Mouse (Mus musculus) megakaryocyte, embryonic 14.5 days (primary cell): Measurements from ENCODE around the gene Klf1. TPM values are rescaled to one million over a fixed set of nuclear protein-coding genes. Genes with fewer than 3 reads are reported as not detected.

ENCODE experiments used
- H3K27me3 ChIP-seq: replicated peaks from 2 replicates; pipeline ENCODE3; 2012; ENCODE audit warnings: inconsistent platforms
- H3K36me3 ChIP-seq: replicated peaks from 2 replicates; pipeline ENCODE3; 2012; ENCODE audit warnings: low read length, inconsistent platforms, mixed read lengths
- H3K4me1 ChIP-seq: 2 replicates; pipeline ENCODE4 v1.6.1; 2012; ENCODE audit warnings: inconsistent platforms
- H3K4me3 ChIP-seq: replicated peaks from 2 replicates; pipeline ENCODE3; 2012; ENCODE audit warnings: moderate library complexity, mild to moderate bottlenecking, inconsistent platforms
- H3K9me3 ChIP-seq: 2 replicates; pipeline ENCODE4 v1.6.1; 2012; ENCODE audit warnings: inconsistent platforms
- FLI1 ChIP-seq: IDR thresholded peaks from 2 replicates; pipeline ENCODE4 v1.6.1; 2012; ENCODE audit warnings: low read length, inconsistent platforms, mixed read lengths
- GATA1 ChIP-seq: IDR thresholded peaks from 3 replicates; pipeline ENCODE4 v1.6.1; 2012; ENCODE audit warnings: mixed read lengths, low read length, inconsistent platforms, borderline replicate concordance
- polyA plus RNA-seq: library from polyadenylated mRNA; stranded (reverse); fragments of >175 nt; gene quantifications from 2 replicates; pipeline ENCODE4 v1.2.3, GENCODE M21; 2012; ENCODE audit warnings: low replicate concordance; ENCODE audit not compliant: insufficient read depth

The Klf1 gene
- polyA plus RNA-seq, 1 experiment = 11.9 TPM

- Histone ChIP-seq H3K27me3 (peaks cover 69% of the 10 kb centered on the region), H3K36me3 (no peaks in the 10 kb centered on the region), H3K9me3 (no peaks in the 10 kb centered on the region), H3K4me3 (peak overlapping the region; percentile 53), H3K4me1 (peaks cover 30% of the 10 kb centered on the region)
- TF ChIP-seq GATA1 (no peak), FLI1 (no peak)
Measured at GRCm38 (mm10) chr8:84944478-84945160, 42.9 kb downstream of the Klf1 start.

GRCm38 (mm10) chr8:84945235-84945632 lies 43.5 kb downstream of the Klf1 start:
- peaks cover 73% of the 10 kb centered on the region for H3K27me3 ChIP-seq
- H3K36me3 ChIP-seq = no peaks in the 10 kb centered on the region
- no peak for TF ChIP-seq FLI1
- TF ChIP-seq GATA1 = no peak
- H3K4me1 ChIP-seq = peaks cover 30% of the 10 kb centered on the region
- H3K9me3 ChIP-seq = no peaks in the 10 kb centered on the region
- peak overlapping the region; percentile 14 for H3K4me3 ChIP-seq

DNA sequence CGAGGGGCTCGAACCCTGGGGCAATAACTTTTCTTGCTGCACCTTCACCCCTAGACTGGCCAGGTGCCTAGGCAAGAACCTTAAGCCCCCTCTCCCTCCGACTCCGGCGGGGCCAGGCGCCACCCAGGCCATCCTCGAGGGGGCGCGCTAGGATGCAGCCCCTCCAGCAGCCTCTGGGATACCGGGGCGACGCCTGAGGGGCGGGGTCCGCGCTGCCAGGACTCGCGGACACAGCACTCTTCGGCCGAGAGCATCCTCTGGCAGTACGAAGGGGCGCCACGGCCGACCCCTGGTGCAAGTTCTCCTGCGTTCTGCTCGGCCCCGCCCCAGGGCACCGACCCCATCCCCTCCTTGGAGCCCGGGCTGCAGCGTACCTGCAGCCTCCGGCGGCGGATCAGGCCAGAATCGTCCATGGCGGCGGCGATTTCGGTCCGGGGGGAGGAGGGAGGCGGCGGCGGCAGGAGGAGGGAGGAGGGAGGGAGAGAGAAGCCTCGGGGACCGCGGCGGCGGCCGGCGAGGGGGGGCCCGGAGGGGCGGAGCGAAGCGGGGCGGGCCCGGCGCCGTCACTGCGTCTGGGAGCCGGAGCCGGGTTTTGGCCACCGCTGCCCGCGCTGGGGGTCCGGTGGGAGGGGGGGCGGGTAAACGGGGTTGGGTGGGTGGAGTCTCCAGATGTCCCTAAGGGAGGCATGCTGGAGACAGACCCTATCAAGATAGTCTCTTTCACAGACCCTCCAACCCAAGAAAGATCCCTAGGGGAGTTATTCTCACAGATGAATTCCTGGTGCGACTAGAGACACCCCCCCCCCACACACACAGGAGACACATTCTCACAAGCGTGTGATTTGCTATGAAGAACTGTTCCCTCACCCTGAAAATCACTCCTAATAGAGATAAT lies 44.2 kb downstream of the Klf1 start:
- peaks cover 73% of the 10 kb centered on the region for H3K27me3 ChIP-seq
- no peaks in the 10 kb centered on the region for H3K36me3 ChIP-seq
- H3K4me3 ChIP-seq = peak overlapping the region; percentile 65
- no peak for TF ChIP-seq FLI1
- TF ChIP-seq GATA1 = no peak
- H3K4me1 ChIP-seq = peaks cover 30% of the 10 kb centered on the region
- no peaks in the 10 kb centered on the region for H3K9me3 ChIP-seq

DNA sequence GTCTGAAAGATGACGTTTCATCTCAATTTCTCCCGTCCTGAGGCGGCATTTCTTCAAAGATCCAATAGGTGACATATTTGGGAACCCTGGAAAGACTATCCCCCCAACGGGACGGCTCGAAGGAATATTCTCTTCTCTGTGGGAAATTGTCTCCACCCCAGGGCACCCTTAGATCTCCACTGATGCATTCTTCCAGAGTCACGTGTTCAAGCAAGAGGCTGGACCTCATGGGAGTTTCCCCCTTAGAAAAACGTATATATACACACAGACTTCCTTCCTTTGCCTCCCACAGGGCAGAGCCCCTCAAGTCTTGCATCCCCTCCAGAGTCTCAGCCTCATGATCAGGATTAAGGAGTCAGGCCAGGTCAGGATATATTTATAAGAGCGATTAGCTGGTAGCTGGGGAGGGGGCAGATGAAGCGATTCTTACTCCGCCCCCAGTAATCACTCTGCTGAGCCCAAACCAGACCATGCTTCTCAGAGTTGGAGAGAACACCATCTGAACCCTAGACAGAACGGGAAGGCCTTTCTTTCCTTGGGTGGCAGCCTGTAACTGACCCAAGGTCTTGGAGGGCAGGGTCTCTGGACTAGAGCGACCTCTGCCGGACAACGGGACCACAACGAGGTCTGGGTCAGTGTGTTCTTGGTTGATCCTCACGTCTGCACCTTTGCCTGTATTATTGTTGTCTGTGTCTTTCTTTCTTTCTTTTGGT lies 45.0 kb downstream of the Klf1 start, which contains the start of gene Rtbdn:
TSS of gene Rtbdn (plus strand) at position 464 of the 713 bp plus-strand sequence.
- Histone ChIP-seq H3K4me1 (peaks cover 30% of the 10 kb centered on the region), H3K36me3 (no peaks in the 10 kb centered on the region), H3K27me3 (peaks cover 75% of the 10 kb centered on the region), H3K9me3 (no peaks in the 10 kb centered on the region), H3K4me3 (peak within 1 kb of the TSS; percentile 65)
- TF ChIP-seq FLI1 (no peak), GATA1 (no peak)

DNA sequence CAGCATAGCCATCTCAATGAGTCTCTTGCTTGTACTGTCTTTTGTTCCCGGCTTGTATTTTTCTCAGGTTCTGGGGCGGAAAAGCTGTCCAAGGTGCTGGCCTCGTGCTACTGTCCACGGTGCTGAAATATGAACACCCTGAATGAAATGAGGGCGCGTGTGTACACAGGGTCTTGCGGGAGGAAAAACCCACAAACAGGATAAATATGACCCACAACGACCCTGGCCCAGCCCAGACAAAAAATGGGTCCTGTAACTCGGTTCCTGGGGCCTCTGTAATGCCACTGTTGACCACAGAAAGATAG lies 45.5 kb downstream of the Klf1 start:
- no peak overlapping the region for H3K4me3 ChIP-seq
- H3K4me1 ChIP-seq = peaks cover 30% of the 10 kb centered on the region
- no peaks in the 10 kb centered on the region for H3K36me3 ChIP-seq
- TF ChIP-seq FLI1 = no peak
- no peaks in the 10 kb centered on the region for H3K9me3 ChIP-seq
- peaks cover 75% of the 10 kb centered on the region for H3K27me3 ChIP-seq

GRCm38 (mm10) chr8:84949753-84950152 lies 48.0 kb downstream of the Klf1 start:
- Histone ChIP-seq H3K4me3 (no peak overlapping the region), H3K27me3 (peaks cover 69% of the 10 kb centered on the region), H3K9me3 (no peaks in the 10 kb centered on the region), H3K4me1 (peaks cover 32% of the 10 kb centered on the region), H3K36me3 (no peaks in the 10 kb centered on the region)
- TF ChIP-seq GATA1 (no peak), FLI1 (no peak)

GRCm38 (mm10) chr8:84952612-84953255 lies 51.0 kb downstream of the Klf1 start:
- H3K36me3 ChIP-seq = peaks cover 20% of the 10 kb centered on the region
- peak overlapping the region; percentile 80 for H3K4me3 ChIP-seq
- H3K27me3 ChIP-seq = peaks cover 42% of the 10 kb centered on the region
- peaks cover 9% of the 10 kb centered on the region for H3K4me1 ChIP-seq
- TF ChIP-seq GATA1 = no peak
- TF ChIP-seq FLI1 = no peak
- no peaks in the 10 kb centered on the region for H3K9me3 ChIP-seq

Other genes starting within 250 kb of the Klf1 start
- 106 and 333 TPM in 2 replicates for gene Ier2, start 239.1 kb upstream of the Klf1 start, polyA plus RNA-seq
- gene Trmt1, start 215.6 kb upstream of the Klf1 start, polyA plus RNA-seq = 107 and 120 TPM in 2 replicates
- 144 and 266 TPM in 2 replicates for gene Nacc1, start 214.1 kb upstream of the Klf1 start, polyA plus RNA-seq
- gene Lyl1, start 200.5 kb upstream of the Klf1 start, polyA plus RNA-seq = 347 and 510 TPM in 2 replicates
- gene G430095P16Rik, start 178.9 kb upstream of the Klf1 start, polyA plus RNA-seq = 2.7 and 19.7 TPM in 2 replicates
- gene Nfix, start 101.6 kb upstream of the Klf1 start, polyA plus RNA-seq = 18.4 and 27.4 TPM in 2 replicates
- gene Dand5, start 79.1 kb upstream of the Klf1 start, polyA plus RNA-seq = 3.1 TPM in 1 of 2 replicates, not detected in the other
- 37.4 and 49.3 TPM in 2 replicates for gene Gadd45gip1, start 70.4 kb upstream of the Klf1 start, polyA plus RNA-seq
- gene Rad23a, start 61.3 kb upstream of the Klf1 start, polyA plus RNA-seq = 338 and 623 TPM in 2 replicates
- 235 and 510 TPM in 2 replicates for gene Calr, start 55.0 kb upstream of the Klf1 start, polyA plus RNA-seq
- 30.7 and 64.8 TPM in 2 replicates for gene Farsa, start 44.9 kb upstream of the Klf1 start, polyA plus RNA-seq
- gene Syce2, start 29.8 kb upstream of the Klf1 start, polyA plus RNA-seq = 24.3 and 63.0 TPM in 2 replicates
- gene Gcdh, start 8.0 kb upstream of the Klf1 start, polyA plus RNA-seq = 13.9 and 24.1 TPM in 2 replicates
- 3.5 and 13.5 TPM in 2 replicates for gene Dnase2a, start 6.6 kb downstream of the Klf1 start, polyA plus RNA-seq
- 0.20 TPM in 1 of 2 replicates, not detected in the other for gene Mast1, start 35.4 kb downstream of the Klf1 start, polyA plus RNA-seq
- not detected in 2 replicates for gene Rtbdn, start 45.1 kb downstream of the Klf1 start, polyA plus RNA-seq
- gene Gm49661, start 67.5 kb downstream of the Klf1 start, polyA plus RNA-seq = not detected in 2 replicates
- gene Prdx2, start 67.7 kb downstream of the Klf1 start, polyA plus RNA-seq = 68.6 and 73.1 TPM in 2 replicates
- 248 and 286 TPM in 2 replicates for gene Rnaseh2a, start 67.8 kb downstream of the Klf1 start, polyA plus RNA-seq
- 743 and 797 TPM in 2 replicates for gene Junb, start 76.8 kb downstream of the Klf1 start, polyA plus RNA-seq
- gene Hook2, start 88.7 kb downstream of the Klf1 start, polyA plus RNA-seq = 7.3 and 8.9 TPM in 2 replicates
- gene Best2, start 112.6 kb downstream of the Klf1 start, polyA plus RNA-seq = 0.27 TPM in 1 of 2 replicates, not detected in the other
- 103 and 181 TPM in 2 replicates for gene Asna1, start 123.4 kb downstream of the Klf1 start, polyA plus RNA-seq
- gene Trir, start 124.9 kb downstream of the Klf1 start, polyA plus RNA-seq = 123 and 539 TPM in 2 replicates
- gene Tnpo2, start 135.0 kb downstream of the Klf1 start, polyA plus RNA-seq = 5.1 and 5.3 TPM in 2 replicates
- 14.6 and 15.5 TPM in 2 replicates for gene Fbxw9, start 158.1 kb downstream of the Klf1 start, polyA plus RNA-seq
- 8.7 TPM in 1 of 2 replicates, not detected in the other for gene Gm5741, start 166.1 kb downstream of the Klf1 start, polyA plus RNA-seq
- gene Dhps, start 169.8 kb downstream of the Klf1 start, polyA plus RNA-seq = 43.5 and 103 TPM in 2 replicates
- 8.8 and 10.6 TPM in 2 replicates for gene Wdr83os, start 178.8 kb downstream of the Klf1 start, polyA plus RNA-seq
- 19.7 TPM in 1 of 2 replicates, not detected in the other for gene Wdr83, start 179.4 kb downstream of the Klf1 start, polyA plus RNA-seq
- 3.8 and 26.4 TPM in 2 replicates for gene Man2b1, start 181.3 kb downstream of the Klf1 start, polyA plus RNA-seq
- gene Zfp791, start 221.2 kb downstream of the Klf1 start, polyA plus RNA-seq = not detected in 2 replicates
- not detected in 2 replicates for gene Cks1brt, start 250.0 kb downstream of the Klf1 start, polyA plus RNA-seq